Mouse (Mus musculus): ENCODE measurements around the gene Dstyk.

Dstyk gene

GRCm38 (mm10) chr1:132388813-132389803 is 28.2 kb upstream of the Dstyk start:
- no peak for DNase-seq (ENCODE audit: low spot score in 2 of 2)

DNA sequence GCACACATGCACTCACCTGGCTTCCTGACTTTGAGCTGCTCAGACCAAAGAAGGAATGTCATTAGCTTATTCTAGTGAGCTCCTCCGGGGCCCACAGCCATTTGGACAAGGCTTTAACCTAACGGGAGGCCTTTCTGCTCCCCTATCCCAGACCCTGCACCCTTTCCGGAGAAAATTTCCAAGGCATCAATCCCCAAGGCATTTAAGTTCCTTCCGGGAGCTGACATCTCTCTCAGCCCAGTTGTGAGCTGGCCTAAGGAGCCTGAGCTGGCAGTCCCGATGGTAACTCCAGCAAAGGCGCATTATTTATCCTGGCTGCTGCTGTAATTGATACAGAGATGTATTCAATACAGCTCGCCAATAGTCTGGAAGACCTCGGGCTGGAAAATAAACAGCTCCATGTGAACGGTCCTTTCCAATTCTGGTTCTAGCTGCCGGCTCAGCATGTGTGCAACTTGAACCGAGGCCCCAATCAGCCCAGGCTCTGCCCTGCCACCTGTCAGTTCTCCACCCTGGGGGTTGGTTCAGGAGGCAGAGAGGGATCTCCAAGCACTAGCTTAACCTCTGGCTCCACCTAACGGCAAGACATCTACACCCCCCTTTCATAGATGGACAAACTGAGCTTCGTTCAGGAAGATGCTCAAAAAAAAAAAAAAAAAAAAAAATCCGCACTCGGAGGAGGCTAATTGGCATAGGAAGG is 27.3 kb upstream of the Dstyk start:
- DNase-seq (ENCODE audit: low spot score in 2 of 2) = peak in 1 of 2 experiments; percentile 50

DNA sequence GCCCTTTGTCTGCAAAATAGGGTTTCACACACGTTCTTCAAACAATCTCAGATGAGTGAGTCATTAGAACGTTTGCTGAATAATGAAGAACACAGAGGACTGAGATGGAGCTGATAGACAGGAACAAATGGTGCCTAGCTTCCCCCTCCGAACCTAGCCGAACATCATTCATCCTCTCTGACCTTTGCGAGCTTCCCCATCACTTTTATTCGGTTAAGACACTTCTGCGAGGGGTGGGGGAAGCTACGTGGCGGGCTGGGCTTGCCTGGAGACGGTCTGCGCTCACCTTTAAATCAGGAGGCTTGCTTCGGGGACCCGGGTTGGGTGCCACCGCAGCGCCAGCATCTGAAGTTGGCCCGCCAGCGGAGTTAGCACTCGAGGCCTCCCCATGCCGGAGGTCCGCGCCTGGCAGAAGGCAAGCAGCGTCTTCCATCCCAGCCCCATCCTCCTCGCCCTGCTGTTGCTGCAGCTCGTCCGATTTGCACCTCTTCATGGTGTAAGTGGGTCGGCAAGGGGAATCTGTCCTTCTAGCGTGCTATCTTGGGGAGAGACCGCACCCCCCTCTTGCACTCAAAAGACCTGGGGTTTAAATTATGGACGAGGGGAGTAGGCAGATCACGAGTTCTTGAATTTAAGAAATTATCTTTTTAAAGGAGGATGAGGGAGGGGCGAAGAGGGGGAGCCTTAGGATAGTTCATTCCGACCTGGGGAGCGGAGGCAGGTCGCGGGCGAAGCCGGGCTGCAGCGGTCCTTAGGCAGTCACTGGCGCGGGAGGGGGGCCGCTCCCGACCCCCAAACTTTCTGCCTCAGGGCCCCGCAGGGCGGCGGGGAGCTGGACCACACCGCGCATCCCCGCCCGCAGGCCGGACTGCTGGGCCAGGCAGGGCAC is 26.4 kb upstream of the Dstyk start, which contains the start of gene Tmcc2:
Gene Tmcc2 (minus strand): TSS at position 591 of the 889 bp plus-strand sequence.
- DNase-seq (ENCODE audit: low spot score in 2 of 2) = peak in 1 of 2 experiments; percentile 46

DNA sequence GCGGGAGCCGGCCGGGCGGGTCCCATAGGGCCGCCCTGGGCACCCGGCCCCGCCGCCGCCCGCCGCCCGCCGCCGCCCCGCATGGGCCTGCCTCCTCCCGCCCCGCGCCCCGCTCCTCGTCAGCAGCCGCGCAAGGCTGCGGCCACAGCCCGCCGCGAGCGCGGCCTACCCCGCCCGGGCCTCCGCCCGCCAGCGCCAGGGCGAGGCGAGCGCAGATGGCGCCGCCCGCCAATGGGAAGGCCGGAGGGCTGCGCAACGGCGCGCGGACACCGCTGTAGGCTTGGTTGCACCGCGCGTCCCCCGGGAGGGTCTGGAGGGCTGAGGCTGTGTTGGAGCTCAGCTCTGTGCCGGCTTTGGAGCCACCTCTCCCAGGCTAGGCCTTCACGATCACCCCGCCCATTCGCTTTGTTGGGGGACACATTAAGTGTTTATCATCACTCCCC is 25.8 kb upstream of the Dstyk start:
- peak; percentile 59 to 83 for DNase-seq (ENCODE audit: low spot score in 2 of 2)

DNA sequence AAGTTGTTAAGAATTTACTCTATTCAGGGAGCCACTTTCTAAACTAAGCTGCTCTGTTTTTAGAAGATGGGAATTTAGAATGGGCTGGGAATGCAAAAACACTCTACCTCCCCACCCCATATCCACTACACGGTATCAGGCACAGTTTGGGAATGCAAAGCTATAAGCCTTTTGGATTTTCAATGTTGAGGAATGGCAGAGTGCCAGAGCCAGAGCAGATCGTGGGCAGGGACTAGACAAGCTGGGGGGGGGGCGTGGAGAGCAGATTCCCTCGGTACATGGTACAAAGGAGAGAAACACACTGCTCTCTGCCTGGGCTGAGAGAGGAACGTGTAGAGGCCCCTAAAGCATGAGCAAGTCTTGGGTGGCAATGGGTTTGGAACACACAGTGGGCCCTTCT is 24.5 kb upstream of the Dstyk start:
- no peak for DNase-seq (ENCODE audit: low spot score in 2 of 2)

DNA sequence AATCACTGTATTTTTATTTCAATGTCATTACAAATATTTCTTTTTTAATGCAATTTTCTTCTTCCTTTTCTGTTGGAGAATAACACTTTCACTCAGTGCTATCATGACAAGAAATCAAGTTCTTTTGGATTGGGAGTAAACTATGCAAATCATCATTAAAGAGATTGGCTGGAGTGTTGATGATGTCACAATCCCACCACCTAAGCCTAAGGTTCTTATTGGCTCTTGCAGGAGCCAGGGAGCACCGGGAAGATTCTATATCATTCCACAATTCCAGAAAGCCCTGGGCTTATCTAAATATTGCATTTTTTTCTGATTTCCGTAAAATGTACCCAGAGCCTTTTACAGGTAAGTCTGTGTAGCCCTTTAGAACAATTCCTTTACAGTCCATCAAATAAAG is 20.6 kb upstream of the Dstyk start:
- DNase-seq (ENCODE audit: low spot score in 2 of 2) = no peak

- no peak for DNase-seq (ENCODE audit: low spot score in 2 of 2)
These were observed 16.8 kb upstream of the Dstyk start for GRCm38 (mm10) chr1:132400538-132400937.

DNA sequence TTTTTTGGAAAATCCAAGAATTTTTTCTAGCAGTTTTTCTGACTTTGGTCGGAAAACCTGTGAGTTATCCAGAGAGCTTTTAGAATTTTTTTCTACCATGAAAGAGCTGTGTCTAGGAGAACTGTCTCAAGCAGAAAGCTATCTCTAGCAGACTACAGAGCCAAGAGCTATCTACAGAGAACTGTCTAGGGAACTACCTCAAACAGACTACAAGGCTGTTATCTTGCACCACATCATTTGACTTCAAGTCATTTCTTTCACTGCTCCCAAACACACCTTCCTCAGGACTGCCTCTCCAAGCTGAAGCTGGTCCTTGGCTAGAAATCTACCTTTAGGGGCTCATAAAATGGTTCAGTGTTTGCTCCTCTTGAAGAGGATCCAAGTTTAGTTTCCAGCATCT is 15.5 kb upstream of the Dstyk start:
- no peak for DNase-seq (ENCODE audit: low spot score in 2 of 2)

- DNase-seq (ENCODE audit: low spot score in 2 of 2) = no peak
These were observed 6.7 kb upstream of the Dstyk start for GRCm38 (mm10) chr1:132410657-132411056.

GRCm38 (mm10) chr1:132416244-132416942 is 962 bp upstream of the Dstyk start:
- DNase-seq (ENCODE audit: low spot score in 2 of 2) = no peak

DNA sequence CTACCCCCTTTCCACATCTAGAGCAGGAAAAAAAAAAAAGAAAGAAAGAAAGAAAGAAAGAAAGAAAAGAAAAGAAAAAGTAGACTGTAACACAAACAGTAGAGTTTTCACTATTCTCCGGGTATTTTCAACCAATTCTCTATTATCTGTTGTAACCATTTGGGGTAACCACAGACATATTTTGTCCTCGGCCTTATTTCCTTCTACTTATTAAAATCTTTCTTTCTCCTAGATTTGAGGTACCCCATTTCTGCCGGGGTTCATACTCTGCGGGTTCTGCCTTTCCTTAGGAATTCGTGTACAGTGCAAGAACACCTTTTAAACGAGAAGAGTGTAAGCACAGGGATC is 438 bp upstream of the Dstyk start:
- no peak for DNase-seq (ENCODE audit: low spot score in 2 of 2)

DNA sequence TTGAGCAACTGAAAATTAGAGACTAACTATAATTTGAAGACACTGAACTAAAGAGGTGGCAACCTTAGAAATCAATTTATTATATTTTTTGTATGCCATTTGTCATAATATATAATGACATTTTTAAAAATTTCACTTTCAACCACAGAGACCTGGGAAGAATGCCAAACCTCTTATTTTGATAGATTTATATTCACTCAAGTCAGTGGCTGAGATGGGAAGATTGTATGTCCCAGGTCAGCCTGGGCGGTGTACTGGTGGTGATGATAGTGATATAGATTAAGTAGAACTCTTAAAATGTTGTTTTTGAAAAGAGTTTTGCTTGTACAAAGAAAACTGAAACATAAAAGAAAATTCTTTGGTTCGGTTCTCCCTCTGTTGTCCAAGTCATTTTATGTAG is 2.9 kb downstream of the Dstyk start:
- DNase-seq (ENCODE audit: low spot score in 2 of 2) = no peak

DNA sequence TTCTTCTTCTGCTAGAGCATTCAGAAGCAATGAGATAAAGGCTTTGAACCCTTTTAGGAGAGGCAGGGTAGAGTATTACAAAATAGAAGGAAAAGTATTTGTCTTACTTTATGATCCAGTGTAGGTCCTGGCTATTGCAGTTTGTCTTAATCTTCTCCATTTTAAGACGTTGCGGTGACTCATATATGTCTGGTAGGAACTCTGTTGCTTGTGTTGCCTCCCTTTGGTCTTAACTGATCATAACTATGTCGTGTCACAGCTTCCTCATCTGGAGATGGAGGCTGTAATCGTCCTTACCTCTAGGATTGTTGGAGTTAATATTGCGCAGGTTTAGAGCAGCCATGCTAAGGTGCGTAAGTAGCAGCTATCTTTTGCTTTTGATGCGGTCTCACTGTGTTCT is 3.3 kb downstream of the Dstyk start:
- DNase-seq (ENCODE audit: low spot score in 2 of 2) = no peak

- no peak for DNase-seq (ENCODE audit: low spot score in 2 of 2)
These were observed 5.7 kb downstream of the Dstyk start for GRCm38 (mm10) chr1:132422912-132423696.

- DNase-seq (ENCODE audit: low spot score in 2 of 2) = no peak
These were observed 8.2 kb downstream of the Dstyk start for GRCm38 (mm10) chr1:132425600-132425999.

DNA sequence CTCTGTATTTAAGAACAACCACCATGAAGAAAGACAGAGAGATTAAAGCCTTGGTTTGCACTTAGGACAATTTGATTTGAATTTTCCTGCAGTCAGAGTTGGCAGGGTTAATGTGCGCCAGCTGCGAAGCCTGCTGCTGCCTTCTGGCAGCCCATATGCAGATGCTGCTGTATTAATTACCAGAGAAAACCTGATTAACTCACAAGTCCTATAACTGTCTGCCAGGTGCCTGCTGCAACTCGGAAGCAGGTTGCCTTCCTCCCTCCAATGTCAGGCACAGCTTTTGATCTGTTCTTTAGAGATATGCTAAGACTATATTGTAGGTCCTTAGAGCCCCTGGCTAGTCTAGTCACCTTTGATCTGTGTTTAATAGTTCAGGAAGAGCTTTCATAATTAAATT is 13.5 kb downstream of the Dstyk start:
- peak in 1 of 2 experiments; percentile 60 for DNase-seq (ENCODE audit: low spot score in 2 of 2)

DNA sequence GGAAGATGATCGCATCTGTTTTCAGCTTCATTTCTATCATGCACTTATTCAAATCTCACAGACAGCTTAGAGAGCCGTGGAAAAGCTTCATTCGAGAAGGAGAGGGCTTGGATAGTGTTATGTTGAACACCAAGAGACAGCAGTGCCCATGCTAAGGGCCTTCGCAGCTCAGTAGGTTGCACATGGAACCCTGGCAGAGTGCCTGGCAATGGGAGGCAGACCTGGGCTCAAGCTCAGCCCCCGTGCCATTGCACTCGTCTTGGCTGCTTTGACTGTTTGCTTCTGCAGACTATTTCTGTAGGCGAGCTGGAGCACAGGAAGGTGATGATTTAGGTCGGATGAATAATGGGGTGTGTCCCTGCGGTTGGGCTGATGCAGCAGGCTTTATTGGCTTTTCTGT is 14.4 kb downstream of the Dstyk start:
- DNase-seq (ENCODE audit: low spot score in 2 of 2) = peak; percentile 31 to 72

DNA sequence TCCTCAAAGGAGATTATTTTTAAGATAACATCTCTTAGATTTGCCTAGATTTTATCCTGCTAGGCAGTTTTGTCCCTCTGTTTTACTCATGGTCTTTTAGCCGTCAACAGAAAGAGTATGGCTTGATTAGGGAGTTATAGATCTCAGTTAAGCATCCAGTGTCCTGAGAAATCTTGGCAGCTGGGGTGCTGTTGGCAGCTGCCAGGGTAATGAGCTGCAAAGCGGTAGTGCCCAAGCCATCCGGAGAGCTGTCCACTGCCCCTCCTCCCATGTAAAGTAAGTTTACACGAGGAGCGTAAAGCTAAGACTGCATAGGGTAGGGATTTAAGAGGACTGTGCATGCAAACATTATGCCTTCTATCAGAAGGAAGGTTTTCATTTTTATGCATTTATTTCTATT is 16.0 kb downstream of the Dstyk start:
- peak in 1 of 2 experiments; percentile 37 for DNase-seq (ENCODE audit: low spot score in 2 of 2)

- DNase-seq (ENCODE audit: low spot score in 2 of 2) = peak in 1 of 2 experiments; percentile 21
These were observed 16.7 kb downstream of the Dstyk start for GRCm38 (mm10) chr1:132434032-132434431.

DNA sequence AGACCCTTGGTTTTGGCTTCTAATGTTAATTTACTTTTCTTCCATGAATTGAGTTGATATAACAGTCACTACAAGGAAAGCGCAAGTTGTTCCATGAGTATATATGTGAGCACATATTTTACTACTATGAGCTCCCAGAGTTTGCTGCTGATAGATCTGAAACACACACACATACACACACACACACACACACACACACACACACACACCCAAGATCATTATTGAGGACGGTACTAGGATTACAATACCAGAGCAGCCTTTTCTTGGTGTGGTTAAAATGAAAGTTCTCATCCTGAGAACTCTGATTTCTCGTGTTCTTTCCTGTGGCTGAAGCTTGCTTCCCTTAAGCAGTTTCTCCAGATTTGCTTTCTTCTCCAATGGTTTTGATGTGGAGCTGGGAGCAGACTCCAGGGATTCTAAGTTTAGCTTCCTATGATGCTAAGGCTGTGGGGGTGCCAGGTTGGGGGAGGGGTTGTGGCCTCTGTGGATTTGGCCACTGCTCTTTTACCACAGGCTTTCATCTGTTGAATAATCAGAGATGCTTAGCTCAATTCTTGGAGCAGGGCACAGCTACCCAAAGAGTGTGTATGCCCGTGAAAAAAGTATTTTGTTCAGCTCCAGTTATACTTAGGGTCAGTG is 19.1 kb downstream of the Dstyk start:
- no peak for DNase-seq (ENCODE audit: low spot score in 2 of 2)

All from cerebellum, postnatal 4 days (tissue).